Comparison of ENCODE assay signal across 9 mouse cellular contexts in the genomic region with DNA sequence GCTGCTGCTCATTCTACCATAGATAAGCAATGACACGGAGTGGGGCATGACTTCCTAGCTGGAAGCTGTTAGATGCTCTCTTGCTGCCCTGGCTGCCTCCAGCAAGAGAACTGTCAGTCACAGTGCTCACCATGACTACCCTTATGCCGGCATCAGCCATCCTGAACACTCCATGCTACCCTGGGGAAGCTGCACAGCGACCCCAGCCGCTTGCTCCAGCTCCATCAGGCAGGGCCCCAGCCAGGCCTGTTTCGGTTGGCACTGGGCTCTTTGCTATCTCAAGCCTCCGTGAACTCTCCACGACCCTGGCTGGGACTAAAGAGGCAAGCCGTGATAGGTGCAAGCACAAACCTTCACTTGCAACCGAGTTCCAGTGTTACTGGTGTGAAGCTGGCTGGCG. TPM values are rescaled to one million over a fixed set of nuclear protein-coding genes. Genes with fewer than 3 reads are reported as not detected.
A peak's percentile ranks its signal among the peaks of the same experiment; 100 is the strongest.
DNase-seq lines count a peak whose midpoint lies in the region; ATAC-seq and TF ChIP-seq lines count a peak whose summit lies in the region.
"Had no signal": no experiment of that assay in that cellular context is flagged by ENCODE, and none has a peak within 500 bp of the region (broad histone marks: within the 10 kb centered on the region; RNA-seq: fewer than 3 reads in every experiment).

No protein-coding gene starts in this region.

- H3K4me2 ChIP-seq in forebrain, postnatal 0 days (ENCODE audit: low read depth) = no peak overlapping the region
- H3K4me2 ChIP-seq in midbrain, embryonic 16.5 days (ENCODE audit: low read length) = no peak overlapping the region
- H3K4me2 ChIP-seq: kidney, embryonic 15.5 days had no signal

- H3K27me3 ChIP-seq in forebrain, postnatal 0 days (ENCODE audit: insufficient read depth, low read length) = no peaks in the 10 kb centered on the region
- H3K27me3 ChIP-seq in midbrain, embryonic 16.5 days (ENCODE audit: control insufficient read depth, insufficient read depth, low read depth, low read length) = no peaks in the 10 kb centered on the region
- H3K27me3 ChIP-seq: kidney, embryonic 15.5 days had no signal

- no peak overlapping the region for H3K9ac ChIP-seq in forebrain, postnatal 0 days
- H3K9ac ChIP-seq in midbrain, embryonic 16.5 days (ENCODE audit: low read depth, low read length) = no peak overlapping the region
- H3K9ac ChIP-seq: kidney, embryonic 15.5 days had no signal

- peak overlapping the region; percentile 87 for H3K27ac ChIP-seq in layer of hippocampus, adult 2 months
- peak overlapping the region; percentile 29; the same call in 1 of the 2 replicates for H3K27ac ChIP-seq in forebrain, postnatal 0 days (ENCODE audit: low read depth, low read length)
- H3K27ac ChIP-seq in midbrain, embryonic 16.5 days (ENCODE audit: low read length) = no peak overlapping the region
- H3K27ac ChIP-seq in left cerebral cortex, adult 2 months = no peak overlapping the region
- H3K27ac ChIP-seq: kidney, embryonic 15.5 days had no signal

- WGBS in forebrain, postnatal 0 days = 46% methylated on average over 10 of the region's 10 CpGs
- 55% methylated on average over 10 of the region's 10 CpGs for WGBS in midbrain, embryonic 16.5 days

- no peak; the same call in 1 of the 2 replicates for TF ChIP-seq CTCF in layer of hippocampus, adult 2 months (conservative IDR thresholded peaks at IDR 0.05)
- no peak for TF ChIP-seq CTCF in forebrain, postnatal 0 days (IDR thresholded peaks at IDR 0.05; ENCODE audit: low read depth)
- TF ChIP-seq CTCF in left cerebral cortex, adult 2 months (IDR thresholded peaks at IDR 0.05) = no peak

- no peak for DNase-seq in layer of hippocampus, adult 2 months (ENCODE audit: low spot score in 2 of 2)
- no peak for DNase-seq in layer of hippocampus, postnatal 25 days (ENCODE audit: extremely low spot score in 1 of 2, low spot score in 1 of 2)
- peak; percentile 39 for DNase-seq in embryo, embryonic 10.5 days (ENCODE audit: low spot score)
- DNase-seq in forebrain, postnatal 0 days = no peak
- DNase-seq in kidney, adult 9 months = no peak
- DNase-seq in testis, postnatal 10 days (ENCODE audit: low spot score) = no peak
- no peak for DNase-seq in left cerebral cortex, adult 2 months (ENCODE audit: extremely low spot score in 1 of 2, low spot score in 2 of 2)

- intact Hi-C loops in left cerebral cortex, adult 2 months (cut with DNase I) = loop anchor here (5.0 kb wide), 1 partner anchor 135 kb away; no protein-coding TSS in a partner anchor

- H3K9me3 ChIP-seq in forebrain, postnatal 0 days (ENCODE audit: low read length) = no peaks in the 10 kb centered on the region
- H3K9me3 ChIP-seq in midbrain, embryonic 16.5 days (replicated peaks; ENCODE audit: control insufficient read depth, low read length, poor library complexity, severe bottlenecking) = no peaks in the 10 kb centered on the region
- H3K9me3 ChIP-seq: kidney, embryonic 15.5 days had no signal

- no peak overlapping the region for H3K4me3 ChIP-seq in layer of hippocampus, adult 2 months
- H3K4me3 ChIP-seq in forebrain, postnatal 0 days (ENCODE audit: low read depth, low read length) = no peak overlapping the region
- H3K4me3 ChIP-seq in midbrain, embryonic 16.5 days (ENCODE audit: low read depth, low read length) = no peak overlapping the region
- H3K4me3 ChIP-seq in left cerebral cortex, adult 2 months = no peak overlapping the region
- H3K4me3 ChIP-seq: kidney, embryonic 15.5 days had no signal

- ATAC-seq in forebrain, postnatal 0 days = peak; percentile 67
- peak; percentile 36; the same call in 1 of the 2 replicates for ATAC-seq in midbrain, embryonic 16.5 days

- H3K4me1 ChIP-seq in forebrain, postnatal 0 days (ENCODE audit: insufficient read depth) = peaks cover 9% of the 10 kb centered on the region
- peaks cover 16% of the 10 kb centered on the region; the same call in 1 of the 2 replicates for H3K4me1 ChIP-seq in midbrain, embryonic 16.5 days (ENCODE audit: control insufficient read depth, insufficient read depth, low read length)

- H3K36me3 ChIP-seq in forebrain, postnatal 0 days (ENCODE audit: insufficient read depth) = no peaks in the 10 kb centered on the region
- no peaks in the 10 kb centered on the region for H3K36me3 ChIP-seq in midbrain, embryonic 16.5 days (ENCODE audit: control insufficient read depth, insufficient read depth, low read length)
- H3K36me3 ChIP-seq: kidney, embryonic 15.5 days had no signal

RNA-seq across cellular contexts. Expression of a gene that starts 45.9 kb away (rescaled TPM):
- total RNA-seq in layer of hippocampus, adult 2 months (2021) = 10 to 100 TPM; 49.8 to 52.2 TPM
- total RNA-seq in layer of hippocampus, postnatal 25 days (2021) = 10 to 100 TPM; 44.9 to 45.8 TPM
- total RNA-seq in forebrain, postnatal 0 days (2014; rRNA removed) = 36.0 and 41.9 TPM in 2 replicates
- 95.6 and 98.3 TPM in 2 replicates for polyA plus RNA-seq in forebrain, postnatal 0 days (2015; fragmentation: Nextera tagmentation; extraction: Ambion mirVana)
- 78.0 and 81.6 TPM in 2 replicates for polyA plus RNA-seq in midbrain, embryonic 16.5 days (2015; fragmentation: Nextera tagmentation; extraction: Ambion mirVana)
- total RNA-seq in left cerebral cortex, adult 2 months (2021) = 10 to 100 TPM; 46.7 to 52.1 TPM

RNA-seq across cellular contexts. Expression of a gene that starts 49.7 kb away (rescaled TPM):
- total RNA-seq in layer of hippocampus, adult 2 months (2021) = 10 to 100 TPM; 32.7 to 38.7 TPM
- 10 to 100 TPM; 33.9 to 35.0 TPM for total RNA-seq in layer of hippocampus, postnatal 25 days (2021)
- 56.0 and 58.3 TPM in 2 replicates for total RNA-seq in forebrain, postnatal 0 days (2014; rRNA removed)
- polyA plus RNA-seq in forebrain, postnatal 0 days (2015; fragmentation: Nextera tagmentation; extraction: Ambion mirVana) = 40.7 and 44.2 TPM in 2 replicates
- 41.8 and 43.7 TPM in 2 replicates for polyA plus RNA-seq in midbrain, embryonic 16.5 days (2015; fragmentation: Nextera tagmentation; extraction: Ambion mirVana)
- 10 to 100 TPM; 35.4 to 39.1 TPM for total RNA-seq in left cerebral cortex, adult 2 months (2021)

Comparison
In these comparisons a context has a peak if more than half of its experiments do, and no peak if none do; other contexts are left out.
1. H3K27ac ChIP-seq: peak in layer of hippocampus, adult 2 months (single experiment) and forebrain, postnatal 0 days (single experiment); none in midbrain, embryonic 16.5 days (single experiment) and left cerebral cortex, adult 2 months (single experiment).